Mouse (Mus musculus): ENCODE data around the gene Fxyd3. TPM values are rescaled to one million over a fixed set of nuclear protein-coding genes. Genes with fewer than 3 reads are reported as not detected.

Gene Fxyd3
- polyA plus RNA-seq, 1 experiment from 2014 or later = 34.0 TPM

DNA sequence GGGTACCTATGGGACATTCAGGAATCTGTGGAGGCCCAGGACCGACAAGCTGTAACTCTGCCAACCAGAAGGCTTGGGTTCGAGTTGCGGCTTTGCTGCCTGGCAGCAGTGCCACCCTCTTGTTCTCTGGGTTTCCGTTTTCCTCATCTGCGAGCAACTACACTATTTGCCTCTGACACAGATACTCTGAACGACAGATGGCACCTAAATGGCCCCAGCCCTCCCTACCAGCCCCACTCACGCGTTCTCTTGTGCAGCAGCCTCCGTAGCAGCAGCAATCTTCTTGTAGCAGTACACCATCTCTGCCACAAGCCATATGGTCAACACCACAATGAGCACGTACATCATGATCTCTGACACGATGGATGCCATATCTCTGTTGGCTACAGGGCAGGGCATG lies 41.0 kb upstream of the Fxyd3 start:
- Histone ChIP-seq H3K4me3 (ENCODE audit: low read depth, low read length) (no peak overlapping the region), H3K36me3 (ENCODE audit: insufficient read depth) (no peaks in the 10 kb centered on the region), H3K27me3 (ENCODE audit: insufficient read depth, low read length) (no peaks in the 10 kb centered on the region), H3K4me2 (no peak overlapping the region), H3K4me1 (ENCODE audit: insufficient read depth) (peaks cover 8% of the 10 kb centered on the region), H3K9ac (no peak overlapping the region), H3K9me3 (ENCODE audit: low read depth, low read length) (no peaks in the 10 kb centered on the region), H3K27ac (ENCODE audit: low read depth) (no peak overlapping the region)
- WGBS = 84% methylated on average over 11 of the region's 11 CpGs
- TF ChIP-seq CTCF (IDR thresholded peaks at IDR 0.05; ENCODE audit: low read depth) = no peak
- DNase-seq = no peak
- no peak for ATAC-seq (ENCODE audit: insufficient read depth)

DNA sequence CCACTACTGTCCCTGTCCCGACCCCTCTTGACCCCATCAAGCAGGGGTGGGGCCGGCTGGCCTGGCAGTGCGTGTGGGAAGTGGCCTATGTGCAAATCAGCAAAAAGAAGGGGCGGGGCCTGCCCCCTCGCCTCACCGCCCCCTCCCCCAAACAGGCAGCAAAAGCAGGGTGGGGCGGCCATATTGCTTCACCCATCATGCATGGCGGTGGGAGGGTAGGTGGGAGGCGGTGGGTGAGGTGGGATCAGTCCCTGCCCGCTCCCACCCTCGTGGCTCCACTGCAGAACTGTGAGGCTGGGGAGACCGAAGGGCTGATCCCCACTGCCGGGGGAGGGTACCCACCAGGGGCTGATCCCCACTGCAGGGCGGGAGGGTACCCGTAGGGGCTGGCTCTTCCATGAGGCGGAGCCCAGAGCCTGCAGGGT lies 40.2 kb upstream of the Fxyd3 start:
- ATAC-seq (ENCODE audit: insufficient read depth) = no peak
- no peaks in the 10 kb centered on the region for H3K36me3 ChIP-seq (ENCODE audit: insufficient read depth)
- H3K27ac ChIP-seq (ENCODE audit: low read depth) = no peak overlapping the region
- no peak overlapping the region for H3K4me3 ChIP-seq (ENCODE audit: low read depth, low read length)
- no peak for TF ChIP-seq CTCF (IDR thresholded peaks at IDR 0.05; ENCODE audit: low read depth)
- H3K4me2 ChIP-seq = no peak overlapping the region
- H3K4me1 ChIP-seq (ENCODE audit: insufficient read depth) = peaks cover 8% of the 10 kb centered on the region
- no peaks in the 10 kb centered on the region for H3K27me3 ChIP-seq (ENCODE audit: insufficient read depth, low read length)
- DNase-seq = no peak
- no peak overlapping the region for H3K9ac ChIP-seq
- no peaks in the 10 kb centered on the region for H3K9me3 ChIP-seq (ENCODE audit: low read depth, low read length)
- 50% methylated on average over 14 of the region's 16 CpGs for WGBS

DNA sequence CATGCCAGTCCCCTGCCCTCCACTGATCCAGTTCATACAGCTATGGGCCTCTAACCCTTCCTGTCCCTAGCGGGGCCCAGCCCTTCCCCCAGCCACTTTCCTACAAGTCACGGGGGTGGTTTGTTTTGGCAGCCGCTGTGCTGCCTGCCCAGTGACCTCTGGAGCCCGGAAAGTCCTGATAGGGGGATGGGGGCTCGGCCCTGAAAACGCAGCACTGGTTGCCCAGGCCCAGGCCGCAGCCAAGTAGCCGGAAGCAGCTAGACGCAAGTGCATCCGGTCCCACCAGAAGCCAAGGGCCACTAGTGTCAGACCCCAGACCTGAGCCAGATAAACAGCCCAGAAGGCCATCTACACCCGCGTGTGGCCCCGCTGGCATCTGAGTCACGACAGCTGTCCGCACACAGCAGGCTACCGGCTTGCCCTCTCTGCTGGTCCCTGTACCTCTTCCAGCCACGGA lies 39.1 kb upstream of the Fxyd3 start:
- WGBS = 14% methylated on average over 17 of the region's 17 CpGs
- peak overlapping the region; percentile 52 for H3K4me2 ChIP-seq
- H3K9me3 ChIP-seq (ENCODE audit: low read depth, low read length) = no peaks in the 10 kb centered on the region
- no peak overlapping the region for H3K4me3 ChIP-seq (ENCODE audit: low read depth, low read length)
- ATAC-seq (ENCODE audit: insufficient read depth) (peak; percentile 58), DNase-seq (peak; percentile 61)
- H3K4me1 ChIP-seq (ENCODE audit: insufficient read depth) = peaks cover 8% of the 10 kb centered on the region
- H3K27me3 ChIP-seq (ENCODE audit: insufficient read depth, low read length) = no peaks in the 10 kb centered on the region
- peak overlapping the region; percentile 23; the same call in 1 of the 2 replicates for H3K9ac ChIP-seq
- no peaks in the 10 kb centered on the region for H3K36me3 ChIP-seq (ENCODE audit: insufficient read depth)
- no peak for TF ChIP-seq CTCF (IDR thresholded peaks at IDR 0.05; ENCODE audit: low read depth)
- H3K27ac ChIP-seq (ENCODE audit: low read depth) = peak overlapping the region; percentile 65

DNA sequence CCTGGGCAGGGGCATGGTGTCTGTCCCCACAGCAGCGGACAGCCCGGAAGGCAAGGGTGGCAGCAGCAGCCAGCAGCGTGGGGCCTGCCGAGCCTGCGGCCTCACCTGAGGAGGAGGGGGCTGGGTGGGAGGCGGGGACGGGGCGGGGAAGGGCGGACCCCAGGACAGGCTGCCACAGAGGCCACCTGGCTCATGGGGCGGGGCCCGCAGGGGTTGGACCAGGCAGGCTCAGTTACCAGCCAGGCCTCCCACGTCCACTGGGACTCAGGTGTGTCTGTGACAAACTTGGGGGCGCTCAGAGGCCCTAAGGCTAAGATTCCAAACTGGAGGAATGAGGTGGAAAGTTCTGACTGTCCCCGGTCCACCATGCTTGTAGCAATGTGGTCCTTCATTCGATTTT lies 38.7 kb upstream of the Fxyd3 start, which contains the start of gene Hpn:
Hpn (minus strand) TSS at position 109 of the 400 bp plus-strand sequence.
- peak within 1 kb of the TSS; percentile 42 for H3K9ac ChIP-seq
- H3K4me3 ChIP-seq (ENCODE audit: low read depth, low read length) = peak within 1 kb of the TSS; percentile 22

DNA sequence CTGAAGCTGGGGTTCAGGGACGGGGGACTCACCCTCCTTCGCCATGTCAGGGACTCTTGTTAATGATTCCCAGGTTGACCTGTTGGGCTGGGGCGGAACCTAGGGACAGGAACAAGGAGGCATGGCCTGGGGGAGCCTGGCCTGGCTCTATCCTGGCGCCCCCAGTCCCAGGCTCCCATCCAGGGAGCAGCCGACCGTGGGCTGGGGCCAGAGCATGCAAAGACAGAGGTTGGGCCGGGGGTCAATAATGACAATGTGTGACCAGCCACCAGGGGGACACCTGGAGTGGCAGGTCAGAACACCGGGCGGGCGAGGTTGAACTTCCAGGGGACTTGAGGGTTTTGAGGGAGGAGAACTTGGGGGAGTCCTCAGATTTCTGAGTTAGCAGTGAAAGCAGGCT lies 38.1 kb upstream of the Fxyd3 start:
- no peaks in the 10 kb centered on the region for H3K36me3 ChIP-seq (ENCODE audit: insufficient read depth)
- TF ChIP-seq CTCF (IDR thresholded peaks at IDR 0.05; ENCODE audit: low read depth) = peak; percentile 57
- WGBS = 57% methylated on average over 10 of the region's 10 CpGs
- ATAC-seq (ENCODE audit: insufficient read depth) (no peak), DNase-seq (no peak)
- H3K9me3 ChIP-seq (ENCODE audit: low read depth, low read length) = no peaks in the 10 kb centered on the region
- peak overlapping the region; percentile 65; the same call in 1 of the 2 replicates for H3K27ac ChIP-seq (ENCODE audit: low read depth)
- no peaks in the 10 kb centered on the region for H3K27me3 ChIP-seq (ENCODE audit: insufficient read depth, low read length)
- peak overlapping the region; percentile 42 for H3K9ac ChIP-seq
- peaks cover 8% of the 10 kb centered on the region for H3K4me1 ChIP-seq (ENCODE audit: insufficient read depth)
- H3K4me3 ChIP-seq (ENCODE audit: low read depth, low read length) = peak overlapping the region; percentile 22
- H3K4me2 ChIP-seq = peak overlapping the region; percentile 52

More for the DNA sequence above, 38.7 kb upstream of the Fxyd3 start, which contains the start of gene Hpn:
- H3K4me2 ChIP-seq = peak within 1 kb of the TSS; percentile 52
- H3K9me3 ChIP-seq (ENCODE audit: low read depth, low read length) = no peaks in the 10 kb centered on the region
- DNase-seq (peak; percentile 44), ATAC-seq (ENCODE audit: insufficient read depth) (peak; percentile 79)
- no peaks in the 10 kb centered on the region for H3K36me3 ChIP-seq (ENCODE audit: insufficient read depth)
- 25% methylated on average over 14 of the region's 15 CpGs for WGBS
- H3K4me1 ChIP-seq (ENCODE audit: insufficient read depth) = peaks cover 8% of the 10 kb centered on the region
- H3K27ac ChIP-seq (ENCODE audit: low read depth) = peak within 1 kb of the TSS; percentile 65
- no peak for TF ChIP-seq CTCF (IDR thresholded peaks at IDR 0.05; ENCODE audit: low read depth)
- H3K27me3 ChIP-seq (ENCODE audit: insufficient read depth, low read length) = no peaks in the 10 kb centered on the region

DNA sequence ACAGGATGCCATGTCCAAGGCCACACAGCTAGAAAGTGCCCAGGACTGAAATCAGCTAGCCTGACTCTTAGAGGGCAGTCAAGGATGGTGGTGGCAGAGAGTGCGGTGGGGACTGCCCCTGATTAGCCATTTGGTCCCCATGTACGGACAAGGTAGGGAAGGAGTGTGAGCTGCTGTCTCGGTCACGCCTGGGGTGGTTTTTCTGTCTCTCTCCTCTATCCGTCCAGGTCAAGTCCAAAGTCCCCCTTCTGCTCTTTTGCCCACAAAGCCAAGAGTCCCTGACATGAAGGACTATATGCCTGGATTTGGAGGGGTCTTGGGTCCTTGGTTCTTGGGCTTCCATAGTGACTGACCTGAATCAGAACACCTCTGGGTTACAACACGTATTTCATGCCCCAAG lies 37.3 kb upstream of the Fxyd3 start:
- no peaks in the 10 kb centered on the region for H3K36me3 ChIP-seq (ENCODE audit: insufficient read depth)
- no peaks in the 10 kb centered on the region for H3K27me3 ChIP-seq (ENCODE audit: insufficient read depth, low read length)
- 76% methylated on average over 6 of the region's 6 CpGs for WGBS
- no peak overlapping the region for H3K4me2 ChIP-seq
- H3K4me3 ChIP-seq (ENCODE audit: low read depth, low read length) = no peak overlapping the region
- ATAC-seq (ENCODE audit: insufficient read depth) (no peak), DNase-seq (no peak)
- H3K27ac ChIP-seq (ENCODE audit: low read depth) = no peak overlapping the region
- no peak overlapping the region for H3K9ac ChIP-seq
- H3K9me3 ChIP-seq (ENCODE audit: low read depth, low read length) = no peaks in the 10 kb centered on the region
- no peak for TF ChIP-seq CTCF (IDR thresholded peaks at IDR 0.05; ENCODE audit: low read depth)
- H3K4me1 ChIP-seq (ENCODE audit: insufficient read depth) = peaks cover 8% of the 10 kb centered on the region

DNA sequence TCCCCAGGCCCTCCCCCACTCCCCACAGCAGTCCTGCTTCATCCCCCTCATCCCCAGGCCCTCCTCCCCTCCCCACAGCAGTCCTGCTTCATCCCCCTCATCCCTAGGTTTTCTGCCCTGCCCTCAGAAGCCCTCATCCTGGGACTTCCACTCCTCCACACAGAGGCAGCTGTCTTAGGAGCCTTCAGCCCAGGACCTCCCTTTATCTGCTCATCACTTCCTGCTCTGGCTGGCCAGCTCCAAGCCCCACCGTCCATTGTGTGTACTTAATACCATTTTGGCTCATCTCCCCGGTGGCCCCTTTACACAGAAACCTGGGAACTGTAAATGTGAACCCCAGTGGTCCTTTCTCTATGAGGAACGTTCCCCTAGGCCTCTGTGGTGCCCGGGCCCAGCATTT lies 35.5 kb upstream of the Fxyd3 start:
- H3K4me1 ChIP-seq (ENCODE audit: insufficient read depth) = peaks cover 8% of the 10 kb centered on the region
- no peak for ATAC-seq (ENCODE audit: insufficient read depth)
- 38% methylated on average over 4 of the region's 4 CpGs for WGBS
- TF ChIP-seq CTCF (IDR thresholded peaks at IDR 0.05; ENCODE audit: low read depth) = no peak
- no peaks in the 10 kb centered on the region for H3K9me3 ChIP-seq (ENCODE audit: low read depth, low read length)
- no peaks in the 10 kb centered on the region for H3K27me3 ChIP-seq (ENCODE audit: insufficient read depth, low read length)
- no peak overlapping the region for H3K4me2 ChIP-seq
- no peak overlapping the region for H3K9ac ChIP-seq
- peak overlapping the region; percentile 24 for H3K27ac ChIP-seq (ENCODE audit: low read depth)
- DNase-seq = no peak
- H3K36me3 ChIP-seq (ENCODE audit: insufficient read depth) = no peaks in the 10 kb centered on the region
- H3K4me3 ChIP-seq (ENCODE audit: low read depth, low read length) = no peak overlapping the region

Data from lung, embryonic 14.5 days (tissue).